Mouse (Mus musculus) kidney, embryonic 14.5 days (tissue): ENCODE data around the gene Pgpep1. TPM values are rescaled to one million over a fixed set of nuclear protein-coding genes. Genes with fewer than 3 reads are reported as not detected.

Experiments
- ATAC-seq: fragments of 200-750 bp; cut with Nextera tagmentation; 2 replicates; pipeline ENCODE4 v1.8.0; 2017; ENCODE audit warnings: moderate number of reproducible peaks, mild to moderate bottlenecking, moderate TSS enrichment, moderate library complexity; ENCODE audit not compliant: low FRiP score, low TSS enrichment
- H3K27ac ChIP-seq: fragments of 300-500 bp; sonication (generic); 2 replicates; pipeline ENCODE4 v1.5.1; 2014; ENCODE audit warnings: low read depth, mild to moderate bottlenecking, low read length, moderate library complexity, mixed read lengths
- H3K27me3 ChIP-seq: fragments of 300-500 bp; sonication (generic); 2 replicates; pipeline ENCODE4 v1.6.1; 2014; ENCODE audit warnings: mild to moderate bottlenecking, low read length; ENCODE audit not compliant: control insufficient read depth, insufficient read depth
- H3K36me3 ChIP-seq: fragments of 300-500 bp; sonication (generic); 2 replicates; pipeline ENCODE4 v1.6.1; 2014; ENCODE audit warnings: low read length, mixed read lengths; ENCODE audit not compliant: control insufficient read depth, insufficient read depth
- H3K4me1 ChIP-seq: fragments of 300-500 bp; sonication (generic); 2 replicates; pipeline ENCODE4 v1.6.1; 2014; ENCODE audit warnings: low read length, mixed read lengths; ENCODE audit not compliant: control insufficient read depth, insufficient read depth
- H3K4me2 ChIP-seq: fragments of 300-500 bp; sonication (generic); replicated peaks from 2 replicates; pipeline ENCODE4 v1.6.1; 2014; ENCODE audit warnings: low read depth, mild to moderate bottlenecking, low read length
- H3K4me3 ChIP-seq: fragments of 300-500 bp; sonication (generic); 2 replicates; pipeline ENCODE4 v1.5.1; 2014; ENCODE audit warnings: mild to moderate bottlenecking, low read length
- H3K9ac ChIP-seq: fragments of 300-500 bp; sonication (generic); 2 replicates; pipeline ENCODE4 v1.6.1; 2014; ENCODE audit warnings: low read depth, mild to moderate bottlenecking, low read length, moderate library complexity
- H3K9me3 ChIP-seq: fragments of 300-500 bp; sonication (generic); 2 replicates; pipeline ENCODE4 v1.6.1; 2016; ENCODE audit warnings: low read length; ENCODE audit not compliant: control insufficient read depth
- WGBS: fragments of 180-500 bp; shearing (Covaris S2); extraction: QIAGEN DNeasy Blood & Tissue Kit; methylation state at CpG from one replicate; pipeline ENCODE4 v1.1.7; 2014; 5-methylcytosine and 5-hydroxymethylcytosine counted together
- polyA plus RNA-seq: library from polyadenylated mRNA; unstranded; fragments of >200 nt; fragmentation: Nextera tagmentation; extraction: Ambion mirVana; gene quantifications from 2 replicates; pipeline ENCODE4 v1.2.1, GENCODE M21; 2014

Gene Pgpep1
- polyA plus RNA-seq, 1 experiment from 2014 or later: 62.2 TPM

GRCm38 (mm10) chr8:70635527-70635926 is 24.7 kb downstream of the Pgpep1 start:
- Histone ChIP-seq H3K4me1 (peaks cover 20% of the 10 kb centered on the region; the same call in 1 of the 2 replicates), H3K36me3 (no peaks in the 10 kb centered on the region), H3K27me3 (no peaks in the 10 kb centered on the region), H3K4me3 (no peak overlapping the region), H3K9me3 (no peaks in the 10 kb centered on the region), H3K4me2 (no peak overlapping the region), H3K9ac (no peak overlapping the region), H3K27ac (peak overlapping the region; percentile 34; the same call in 1 of the 2 replicates)
- WGBS: 54% methylated on average over 6 of the region's 6 CpGs
- ATAC-seq: no peak

GRCm38 (mm10) chr8:70634066-70634465 is 26.1 kb downstream of the Pgpep1 start:
- Histone ChIP-seq H3K9ac (no peak overlapping the region), H3K27ac (no peak overlapping the region), H3K4me1 (peaks cover 30% of the 10 kb centered on the region; the same call in 1 of the 2 replicates), H3K36me3 (no peaks in the 10 kb centered on the region), H3K4me3 (no peak overlapping the region), H3K27me3 (no peaks in the 10 kb centered on the region), H3K9me3 (no peaks in the 10 kb centered on the region), H3K4me2 (no peak overlapping the region)
- WGBS: 45% methylated on average over 6 of the region's 6 CpGs
- no peak for ATAC-seq

DNA sequence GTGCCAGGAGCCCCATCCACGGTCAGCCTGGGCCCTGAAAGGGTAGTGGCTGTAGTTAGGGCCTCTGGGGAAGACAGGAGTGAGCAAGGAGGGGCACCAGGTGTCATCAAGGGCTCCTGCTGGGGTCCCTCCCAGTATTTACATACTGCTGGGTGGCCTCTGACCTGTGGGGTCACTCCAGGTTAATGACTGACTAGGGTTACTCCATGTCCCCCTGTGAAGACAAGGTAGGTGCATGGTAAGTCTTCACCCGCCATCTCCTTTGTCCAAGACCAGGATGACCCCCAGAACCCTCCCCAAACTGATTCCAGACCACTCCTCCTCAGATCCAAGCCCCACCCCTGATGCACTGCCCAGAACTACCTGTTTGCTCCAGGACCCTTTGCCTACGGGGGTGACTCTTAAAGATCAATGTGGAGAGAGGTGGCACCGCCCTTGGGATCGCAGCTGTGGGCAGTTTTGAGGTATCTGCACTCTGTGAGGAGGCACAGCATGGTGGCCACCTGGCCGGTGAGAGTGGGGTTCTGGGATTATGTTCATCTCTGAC is 27.8 kb downstream of the Pgpep1 start, which contains the start of gene Gdf15:
TSS of gene Gdf15 (minus strand) at position 111 of the 547 bp plus-strand sequence.
- no peaks in the 10 kb centered on the region for H3K36me3 ChIP-seq
- H3K4me2 ChIP-seq: peak within 1 kb of the TSS; percentile 10; the same call in 1 of the 2 replicates
- WGBS: 80% methylated on average over 6 of the region's 6 CpGs
- H3K27ac ChIP-seq: no peak within 1 kb of the TSS
- H3K9me3 ChIP-seq: no peaks in the 10 kb centered on the region
- ATAC-seq: no peak
- H3K4me1 ChIP-seq: peaks cover 30% of the 10 kb centered on the region; the same call in 1 of the 2 replicates
- no peaks in the 10 kb centered on the region for H3K27me3 ChIP-seq
- no peak within 1 kb of the TSS; the same call in 1 of the 2 replicates for H3K9ac ChIP-seq
- no peak within 1 kb of the TSS for H3K4me3 ChIP-seq

DNA sequence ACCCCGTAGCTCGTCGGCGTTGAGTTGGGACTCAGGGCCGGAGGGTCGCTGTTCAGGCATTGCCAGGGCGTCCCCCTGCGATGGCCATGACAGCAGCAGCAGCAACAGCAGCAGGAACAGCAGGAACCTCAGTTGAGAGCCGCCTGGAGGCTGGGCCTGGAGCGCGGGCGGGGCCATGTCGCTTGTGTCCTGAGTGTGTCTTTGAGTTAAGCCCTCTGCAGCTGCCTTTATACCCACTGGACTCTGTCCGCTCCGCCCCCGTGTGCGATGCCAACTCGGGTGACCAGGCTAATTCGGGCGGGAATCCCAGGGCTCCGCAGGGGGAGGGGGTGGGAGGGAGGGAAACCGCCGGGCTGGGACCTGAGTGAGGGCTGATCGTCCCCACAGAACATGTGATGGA is 28.8 kb downstream of the Pgpep1 start:
- no peak overlapping the region for H3K27ac ChIP-seq
- H3K9me3 ChIP-seq: no peaks in the 10 kb centered on the region
- peak overlapping the region; percentile 10; the same call in 1 of the 2 replicates for H3K4me2 ChIP-seq
- peaks cover 28% of the 10 kb centered on the region; the same call in 1 of the 2 replicates for H3K4me1 ChIP-seq
- ATAC-seq: no peak
- no peaks in the 10 kb centered on the region for H3K27me3 ChIP-seq
- no peak overlapping the region for H3K4me3 ChIP-seq
- no peak overlapping the region; the same call in 1 of the 2 replicates for H3K9ac ChIP-seq
- WGBS: 22% methylated on average over 21 of the region's 24 CpGs
- H3K36me3 ChIP-seq: no peaks in the 10 kb centered on the region

GRCm38 (mm10) chr8:70630532-70631381 is 29.4 kb downstream of the Pgpep1 start:
- H3K4me1 ChIP-seq: peaks cover 26% of the 10 kb centered on the region; the same call in 1 of the 2 replicates
- H3K36me3 ChIP-seq: no peaks in the 10 kb centered on the region
- H3K9ac ChIP-seq: peak overlapping the region; percentile 57; the same call in 1 of the 2 replicates
- H3K4me2 ChIP-seq: peak overlapping the region; percentile 66
- no peaks in the 10 kb centered on the region for H3K27me3 ChIP-seq
- no peak overlapping the region for H3K4me3 ChIP-seq
- WGBS: 14% methylated on average over 22 of the region's 22 CpGs
- no peaks in the 10 kb centered on the region for H3K9me3 ChIP-seq
- H3K27ac ChIP-seq: no peak overlapping the region
- peak; percentile 47; the same call in 1 of the 2 replicates for ATAC-seq

DNA sequence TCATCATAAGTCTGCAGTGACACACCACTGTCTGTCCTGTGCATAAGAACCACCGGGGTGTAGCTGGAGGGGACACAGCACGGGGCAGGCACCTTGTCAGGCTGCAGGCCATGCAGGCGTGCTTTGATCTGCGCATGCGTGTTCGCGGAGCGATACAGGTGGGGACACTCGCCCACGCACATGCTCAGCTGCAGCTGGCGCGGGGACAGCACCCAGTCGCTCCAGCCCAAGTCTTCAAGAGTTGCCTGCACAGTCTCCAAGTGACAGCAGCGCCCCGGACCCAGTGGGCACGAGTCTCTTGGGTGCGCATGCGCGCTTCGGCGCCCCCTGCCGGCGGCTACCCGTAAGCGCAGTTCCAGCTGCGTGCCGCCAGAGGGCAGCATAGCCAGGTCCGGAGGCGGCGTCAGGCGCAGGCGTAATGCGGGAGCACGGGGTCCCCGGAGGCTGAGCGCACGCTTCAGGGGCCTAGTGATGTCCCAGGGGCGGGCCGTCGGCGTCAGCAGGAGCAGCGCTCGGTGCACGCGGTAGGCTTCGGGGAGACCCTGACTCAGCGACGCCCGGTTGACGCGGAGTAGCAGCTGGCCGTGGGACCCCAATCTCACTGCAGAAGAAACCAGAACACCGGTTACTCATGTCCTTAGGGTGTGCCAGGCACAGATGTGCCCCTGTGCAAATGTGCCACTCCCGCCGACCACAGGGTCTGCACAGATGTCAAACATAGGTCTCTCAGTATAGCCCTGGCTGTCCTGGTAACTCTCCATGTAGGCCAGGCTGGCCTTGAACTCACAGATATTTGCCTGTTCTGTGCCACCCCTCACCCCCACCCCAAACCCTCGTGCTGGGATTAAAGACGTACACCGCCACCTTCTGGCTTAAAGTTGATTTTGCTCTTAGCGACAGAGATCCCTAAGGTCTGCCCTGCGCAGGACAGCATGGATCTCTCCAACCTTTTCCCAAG is 30.3 kb downstream of the Pgpep1 start:
- Histone ChIP-seq H3K4me3 (peak overlapping the region; percentile 49), H3K36me3 (no peaks in the 10 kb centered on the region), H3K4me2 (peak overlapping the region; percentile 66), H3K9ac (peak overlapping the region; percentile 57; the same call in 1 of the 2 replicates), H3K4me1 (peaks cover 26% of the 10 kb centered on the region; the same call in 1 of the 2 replicates), H3K9me3 (no peaks in the 10 kb centered on the region), H3K27me3 (no peaks in the 10 kb centered on the region), H3K27ac (peak overlapping the region; percentile 42; the same call in 1 of the 2 replicates)
- peak; percentile 91 for ATAC-seq
- under 1% methylated on average over 60 of the region's 60 CpGs for WGBS

GRCm38 (mm10) chr8:70628986-70629490 is 31.1 kb downstream of the Pgpep1 start:
- H3K36me3 ChIP-seq: no peaks in the 10 kb centered on the region
- 53% methylated on average over 7 of the region's 7 CpGs for WGBS
- H3K27ac ChIP-seq: no peak overlapping the region
- no peaks in the 10 kb centered on the region for H3K9me3 ChIP-seq
- H3K4me1 ChIP-seq: peaks cover 22% of the 10 kb centered on the region; the same call in 1 of the 2 replicates
- H3K9ac ChIP-seq: peak overlapping the region; percentile 57; the same call in 1 of the 2 replicates
- H3K4me3 ChIP-seq: peak overlapping the region; percentile 49
- H3K27me3 ChIP-seq: no peaks in the 10 kb centered on the region
- peak overlapping the region; percentile 66 for H3K4me2 ChIP-seq
- ATAC-seq: no peak

GRCm38 (mm10) chr8:70627041-70627440 is 33.1 kb downstream of the Pgpep1 start:
- WGBS: 82% methylated on average over 5 of the region's 5 CpGs
- H3K27me3 ChIP-seq: no peaks in the 10 kb centered on the region
- peaks cover 21% of the 10 kb centered on the region; the same call in 1 of the 2 replicates for H3K4me1 ChIP-seq
- no peak overlapping the region for H3K4me2 ChIP-seq
- H3K9me3 ChIP-seq: no peaks in the 10 kb centered on the region
- H3K9ac ChIP-seq: no peak overlapping the region
- no peak for ATAC-seq
- H3K27ac ChIP-seq: no peak overlapping the region
- no peak overlapping the region for H3K4me3 ChIP-seq
- H3K36me3 ChIP-seq: no peaks in the 10 kb centered on the region
